Mouse (Mus musculus) midbrain, embryonic 16.5 days (tissue): ENCODE results near the gene 1110008P14Rik. TPM values are rescaled to one million over a fixed set of nuclear protein-coding genes. Genes with fewer than 3 reads are reported as not detected.

Source experiments
- ATAC-seq: fragments of 200-750 bp; cut with Nextera tagmentation; 2 replicates; pipeline ENCODE4 v1.8.0; 2017; ENCODE audit warnings: moderate TSS enrichment
- H3K27ac ChIP-seq: fragments of 300-500 bp; sonication (generic); 2 replicates; pipeline ENCODE4 v1.5.1; 2014; ENCODE audit warnings: mild to moderate bottlenecking, low read length, mixed read lengths
- H3K27me3 ChIP-seq: fragments of 300-500 bp; sonication (generic); 2 replicates; pipeline ENCODE4 v1.6.1; 2014; ENCODE audit warnings: low read depth, low read length, mixed read lengths; ENCODE audit not compliant: control insufficient read depth, insufficient read depth
- H3K36me3 ChIP-seq: fragments of 300-500 bp; sonication (generic); 2 replicates; pipeline ENCODE4 v1.6.1; 2014; ENCODE audit warnings: mild to moderate bottlenecking, low read length, moderate library complexity, mixed read lengths; ENCODE audit not compliant: control insufficient read depth, insufficient read depth
- H3K4me1 ChIP-seq: fragments of 300-500 bp; sonication (generic); 2 replicates; pipeline ENCODE4 v1.6.1; 2014; ENCODE audit warnings: mild to moderate bottlenecking, low read length, mixed read lengths; ENCODE audit not compliant: control insufficient read depth, insufficient read depth
- H3K4me2 ChIP-seq: fragments of 300-500 bp; sonication (generic); 2 replicates; pipeline ENCODE4 v1.6.1; 2014; ENCODE audit warnings: mild to moderate bottlenecking, low read length, mixed read lengths
- H3K4me3 ChIP-seq: fragments of 300-500 bp; sonication (generic); 2 replicates; pipeline ENCODE4 v1.5.1; 2014; ENCODE audit warnings: low read depth, mild to moderate bottlenecking, low read length, moderate library complexity, mixed read lengths
- H3K9ac ChIP-seq: fragments of 300-500 bp; sonication (generic); 2 replicates; pipeline ENCODE4 v1.6.1; 2014; ENCODE audit warnings: low read depth, low read length, mixed read lengths
- H3K9me3 ChIP-seq: fragments of 300-500 bp; sonication (generic); replicated peaks from 2 replicates; pipeline ENCODE4 v1.6.1; 2014; ENCODE audit warnings: mild to moderate bottlenecking, low read length, mixed read lengths; ENCODE audit not compliant: control insufficient read depth, poor library complexity, severe bottlenecking
- WGBS: fragments of 180-500 bp; shearing (Covaris S2); extraction: QIAGEN DNeasy Blood & Tissue Kit; methylation state at CpG from one replicate; pipeline ENCODE4 v1.1.7; 2014; 5-methylcytosine and 5-hydroxymethylcytosine counted together
- polyA plus RNA-seq: library from polyadenylated mRNA; unstranded; fragments of >200 nt; fragmentation: Nextera tagmentation; extraction: Ambion mirVana; gene quantifications from 2 replicates; pipeline ENCODE4 v1.2.1, GENCODE M21; 2015

Gene 1110008P14Rik
- polyA plus RNA-seq, 1 experiment from 2014 or later, result 132 TPM

DNA sequence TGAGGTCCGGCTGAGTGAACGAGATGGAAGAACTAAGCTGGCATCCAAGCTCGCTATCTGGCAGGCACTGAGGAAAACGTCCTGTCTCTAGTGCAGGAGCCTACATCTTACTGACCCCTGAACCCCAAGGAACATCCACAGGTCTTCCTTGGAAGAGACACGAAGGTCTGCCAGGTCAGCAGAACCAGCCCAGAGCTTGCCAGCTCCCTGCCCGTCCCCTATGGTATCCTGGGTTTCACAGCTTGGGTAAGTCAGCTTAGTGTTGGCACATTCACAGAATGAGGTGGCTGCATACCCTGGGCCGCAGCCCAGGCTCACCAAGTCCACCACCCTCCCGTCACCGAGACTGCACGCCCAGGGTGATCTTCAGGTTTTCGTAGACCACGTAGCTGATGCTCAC is 34.1 kb upstream of the 1110008P14Rik start:
- H3K27ac ChIP-seq, result no peak overlapping the region
- H3K36me3 ChIP-seq, result peaks cover 40% of the 10 kb centered on the region
- H3K9me3 ChIP-seq, result no peaks in the 10 kb centered on the region
- no peaks in the 10 kb centered on the region for H3K27me3 ChIP-seq
- WGBS, result 95% methylated on average over 12 of the region's 12 CpGs
- no peak overlapping the region for H3K9ac ChIP-seq
- no peak overlapping the region for H3K4me2 ChIP-seq
- no peaks in the 10 kb centered on the region for H3K4me1 ChIP-seq
- no peak for ATAC-seq
- no peak overlapping the region for H3K4me3 ChIP-seq

DNA sequence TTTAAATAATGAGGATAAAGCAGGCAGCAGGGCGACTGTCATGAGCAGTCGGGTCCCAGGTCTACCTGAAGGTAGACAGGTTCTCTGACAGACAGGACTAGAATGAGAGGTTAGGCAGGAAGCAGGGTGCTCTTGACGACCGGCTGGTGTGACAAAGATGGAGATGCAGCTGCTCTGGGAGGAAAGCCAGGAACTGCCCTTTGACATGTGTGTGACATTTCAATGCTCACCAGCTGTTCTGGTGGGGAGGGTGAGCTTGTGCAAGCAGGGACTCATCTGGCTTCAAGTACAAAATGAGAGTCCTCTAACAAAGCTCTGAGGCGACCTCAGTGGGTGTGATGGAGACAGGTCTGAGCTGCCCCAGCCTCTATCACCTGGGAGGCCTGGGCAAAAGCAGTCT is 32.2 kb upstream of the 1110008P14Rik start:
- no peak overlapping the region for H3K4me3 ChIP-seq
- H3K4me1 ChIP-seq, result no peaks in the 10 kb centered on the region
- peaks cover 31% of the 10 kb centered on the region for H3K36me3 ChIP-seq
- ATAC-seq, result no peak
- 72% methylated on average over 5 of the region's 5 CpGs for WGBS
- no peak overlapping the region for H3K4me2 ChIP-seq
- no peak overlapping the region for H3K27ac ChIP-seq
- no peak overlapping the region for H3K9ac ChIP-seq
- H3K27me3 ChIP-seq, result no peaks in the 10 kb centered on the region
- H3K9me3 ChIP-seq, result no peaks in the 10 kb centered on the region

DNA sequence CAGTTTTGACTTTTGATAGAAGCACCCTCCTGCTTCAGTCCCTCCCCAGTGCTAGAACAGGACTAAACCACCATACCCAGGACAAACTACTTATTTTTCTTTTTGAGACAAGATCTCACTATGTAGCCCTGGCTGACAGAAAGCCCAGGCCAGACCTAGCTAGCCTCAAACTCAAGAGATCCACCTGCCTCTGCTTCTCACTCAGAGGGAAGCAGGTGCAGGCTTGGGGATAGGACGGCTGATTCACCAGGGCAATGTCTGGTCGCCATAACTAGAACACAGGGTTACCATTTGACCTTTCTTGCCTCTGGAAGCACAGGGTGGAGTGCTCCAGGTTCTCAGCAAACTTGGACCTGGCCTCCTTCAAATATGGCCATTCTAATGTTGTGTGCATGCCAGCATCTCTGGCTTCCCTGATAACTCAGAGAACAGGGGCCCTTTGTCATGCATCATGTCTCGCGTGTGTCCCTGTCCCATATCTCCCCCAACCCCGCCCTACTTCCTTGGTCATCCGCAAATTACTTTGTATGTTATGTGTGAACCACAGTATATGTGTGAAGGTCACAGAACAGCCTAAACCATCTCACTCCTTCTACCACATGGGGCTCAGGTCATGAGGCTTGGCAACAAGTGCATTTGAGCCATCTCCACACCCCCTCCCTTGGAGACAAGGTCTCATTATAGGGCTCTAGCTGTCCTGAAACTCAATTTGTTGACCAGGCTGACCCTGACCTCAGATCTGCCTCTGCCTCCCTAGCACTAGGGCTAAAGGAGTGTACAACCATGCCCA is 31.2 kb upstream of the 1110008P14Rik start:
- no peak overlapping the region for H3K4me3 ChIP-seq
- no peaks in the 10 kb centered on the region for H3K4me1 ChIP-seq
- WGBS, result 91% methylated on average over 6 of the region's 6 CpGs
- no peak overlapping the region for H3K27ac ChIP-seq
- no peaks in the 10 kb centered on the region for H3K9me3 ChIP-seq
- H3K27me3 ChIP-seq, result no peaks in the 10 kb centered on the region
- no peak overlapping the region for H3K9ac ChIP-seq
- H3K4me2 ChIP-seq, result no peak overlapping the region
- H3K36me3 ChIP-seq, result peaks cover 22% of the 10 kb centered on the region
- no peak for ATAC-seq

DNA sequence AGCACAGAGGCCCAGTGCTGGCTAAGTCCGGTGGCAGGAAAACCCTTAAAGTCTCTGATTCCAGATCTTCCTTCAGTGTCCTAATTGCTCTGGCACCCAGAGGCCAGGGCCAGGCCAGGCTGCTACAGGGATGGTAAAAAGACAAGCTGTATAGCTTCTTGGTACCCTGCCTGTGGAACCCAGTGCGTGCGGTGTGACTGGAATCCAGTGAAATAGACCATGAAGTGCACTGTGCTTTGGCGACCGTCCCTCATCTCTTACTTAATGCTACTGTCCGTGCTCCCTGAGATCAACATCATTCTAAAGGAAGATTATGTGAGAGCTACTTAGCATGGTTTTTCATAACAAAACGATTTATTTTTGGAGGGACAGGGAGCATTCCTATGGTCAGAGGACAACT is 29.7 kb upstream of the 1110008P14Rik start:
- no peaks in the 10 kb centered on the region for H3K9me3 ChIP-seq
- peaks cover 9% of the 10 kb centered on the region for H3K36me3 ChIP-seq
- no peaks in the 10 kb centered on the region for H3K4me1 ChIP-seq
- H3K4me3 ChIP-seq, result no peak overlapping the region
- no peak overlapping the region for H3K4me2 ChIP-seq
- H3K27ac ChIP-seq, result no peak overlapping the region
- WGBS, result 88% methylated on average over 7 of the region's 7 CpGs
- H3K9ac ChIP-seq, result no peak overlapping the region
- H3K27me3 ChIP-seq, result no peaks in the 10 kb centered on the region
- no peak for ATAC-seq

DNA sequence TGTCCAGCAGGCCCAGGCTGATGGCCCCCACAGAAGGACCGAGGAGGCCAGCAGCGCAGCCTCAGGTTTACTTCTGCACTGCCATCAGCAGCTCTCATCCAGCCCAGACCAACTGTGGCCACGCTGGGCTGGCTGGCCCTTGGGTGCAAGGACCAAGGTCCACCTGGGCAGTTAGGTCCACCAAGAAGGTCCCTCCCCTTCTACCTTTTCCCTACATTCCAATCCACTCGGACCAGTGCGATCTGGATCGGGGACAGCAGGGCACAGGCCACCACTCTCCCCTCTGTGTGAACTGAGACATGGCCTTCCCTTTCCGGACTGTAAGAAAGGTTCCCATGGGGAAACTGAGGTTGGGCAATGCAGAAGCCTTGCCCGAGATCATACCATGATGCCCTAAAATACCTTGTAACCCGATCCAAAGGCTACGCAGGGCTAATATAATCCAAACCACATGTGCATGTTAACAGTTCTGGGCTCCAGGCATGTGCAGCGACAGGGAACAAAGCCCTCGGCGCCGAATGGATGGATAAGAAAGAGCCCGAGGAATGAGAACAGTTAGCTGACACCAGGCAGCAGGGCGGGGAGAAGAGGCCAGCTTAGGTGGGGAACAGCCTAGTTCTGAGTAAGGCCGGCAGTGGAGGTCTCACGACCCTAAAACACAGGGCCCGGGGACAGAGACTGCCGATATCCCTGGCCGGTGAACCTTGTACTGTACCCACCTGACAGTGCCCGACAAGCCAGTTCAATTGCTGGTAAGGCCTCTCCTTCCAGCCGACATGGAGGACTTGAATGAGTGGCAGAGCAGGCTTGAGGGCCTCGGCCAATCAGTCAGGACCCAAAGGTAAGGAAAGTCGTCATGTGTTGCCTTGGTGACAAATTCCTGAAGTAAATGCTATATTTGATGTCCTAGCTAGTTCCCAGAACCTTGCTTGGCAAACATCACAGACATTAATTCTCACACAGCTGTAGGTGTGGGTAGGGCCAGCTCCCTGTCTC is 27.0 kb upstream of the 1110008P14Rik start:
- no peak for ATAC-seq
- Histone ChIP-seq H3K27ac (no peak overlapping the region), H3K9me3 (no peaks in the 10 kb centered on the region), H3K36me3 (0 out of 2 replicates have a peak, but pooled peaks cover 2% of the 10 kb centered on the region), H3K4me2 (no peak overlapping the region), H3K4me3 (no peak overlapping the region), H3K9ac (no peak overlapping the region), H3K4me1 (no peaks in the 10 kb centered on the region), H3K27me3 (no peaks in the 10 kb centered on the region)
- WGBS, result 71% methylated on average over 25 of the region's 25 CpGs

DNA sequence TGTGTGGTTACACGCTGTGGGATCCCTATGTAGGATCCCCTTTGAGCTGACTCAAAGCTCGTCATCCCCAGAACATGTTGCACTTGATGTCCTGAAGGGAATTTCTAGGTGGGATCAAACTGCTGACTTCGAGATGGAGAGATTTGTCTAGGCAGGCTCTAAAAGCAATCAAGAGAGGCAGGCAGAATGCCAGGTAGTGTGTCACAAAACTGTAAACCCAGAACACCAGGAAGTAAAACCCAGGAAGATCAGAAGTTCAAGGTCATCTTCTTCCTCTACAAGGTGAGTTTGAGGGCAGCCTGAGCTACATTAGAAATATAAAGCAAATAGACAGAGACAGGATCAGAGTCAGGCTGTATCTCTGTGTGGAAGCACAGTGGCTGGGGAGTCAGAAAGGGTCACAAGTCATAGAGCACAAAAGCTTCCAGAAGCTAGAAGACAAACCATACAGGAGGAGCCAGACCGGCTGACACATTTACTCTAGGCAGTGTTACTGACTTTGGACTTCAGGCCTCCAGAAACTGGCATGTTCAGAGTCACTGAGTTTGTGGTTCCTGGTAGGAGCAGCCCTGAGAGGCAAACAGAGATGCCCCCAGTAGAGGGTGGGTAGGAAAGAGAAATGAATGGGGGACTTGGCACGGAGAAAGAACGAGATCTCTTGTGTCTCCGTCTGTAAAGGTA is 25.5 kb upstream of the 1110008P14Rik start:
- Histone ChIP-seq H3K4me2 (no peak overlapping the region), H3K36me3 (peaks cover 8% of the 10 kb centered on the region), H3K4me1 (no peaks in the 10 kb centered on the region), H3K9ac (no peak overlapping the region), H3K27me3 (no peaks in the 10 kb centered on the region), H3K9me3 (no peaks in the 10 kb centered on the region), H3K27ac (no peak overlapping the region), H3K4me3 (no peak overlapping the region)
- ATAC-seq, result no peak
- 88% methylated on average over 7 of the region's 7 CpGs for WGBS

DNA sequence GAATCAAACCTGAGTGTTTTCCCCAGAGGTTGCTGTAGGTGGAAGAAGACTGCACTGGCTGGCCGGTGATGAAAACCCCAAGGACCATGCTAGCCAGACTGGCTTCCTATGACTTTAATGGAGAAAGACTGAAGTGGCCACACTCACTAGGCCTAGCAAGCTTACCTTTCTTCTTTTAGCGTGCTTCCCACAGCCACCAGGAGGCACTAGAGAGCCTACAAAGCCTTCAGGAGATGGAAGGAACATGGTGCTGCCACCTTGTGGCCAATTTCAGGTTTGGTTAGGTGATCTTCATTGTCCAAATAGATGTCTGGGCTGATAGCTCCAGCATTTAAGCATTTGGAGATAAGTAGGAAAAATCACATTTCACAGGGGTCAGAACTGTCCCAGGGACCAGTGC is 22.9 kb upstream of the 1110008P14Rik start:
- no peak overlapping the region for H3K4me3 ChIP-seq
- WGBS, result 13% methylated on average over 2 of the region's 2 CpGs
- peaks cover 20% of the 10 kb centered on the region for H3K36me3 ChIP-seq
- no peaks in the 10 kb centered on the region for H3K4me1 ChIP-seq
- H3K9ac ChIP-seq, result 0 out of 2 replicates have a peak overlapping the region, but pooled peaks have one; percentile 11
- H3K4me2 ChIP-seq, result no peak overlapping the region
- no peak overlapping the region for H3K27ac ChIP-seq
- no peaks in the 10 kb centered on the region for H3K27me3 ChIP-seq
- peak; percentile 44; the same call in 1 of the 2 replicates for ATAC-seq
- H3K9me3 ChIP-seq, result no peaks in the 10 kb centered on the region

DNA sequence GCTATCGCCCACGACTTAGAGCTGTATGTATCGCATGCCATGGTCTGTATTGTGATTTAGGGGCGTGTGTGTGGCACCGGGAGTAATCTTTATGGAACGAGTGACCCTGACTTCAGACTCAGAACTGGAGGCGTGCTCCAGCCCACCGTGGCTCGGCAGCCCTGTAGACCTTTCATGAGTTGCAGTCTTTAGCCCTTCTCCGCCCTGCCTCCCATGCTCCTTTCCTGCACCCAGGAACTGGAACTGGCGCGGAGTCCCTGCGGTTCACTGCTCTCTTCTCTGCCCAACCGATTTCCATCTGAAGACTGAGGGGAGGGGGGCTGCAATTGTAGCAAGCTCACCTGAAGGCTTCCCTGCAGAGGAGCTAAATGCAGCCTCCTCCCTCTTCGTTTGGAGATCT is 15.0 kb upstream of the 1110008P14Rik start:
- Histone ChIP-seq H3K4me1 (peaks cover 15% of the 10 kb centered on the region), H3K27ac (peak overlapping the region; percentile 96), H3K9me3 (no peaks in the 10 kb centered on the region), H3K4me3 (peak overlapping the region; percentile 95), H3K27me3 (no peaks in the 10 kb centered on the region), H3K9ac (peak overlapping the region; percentile 94), H3K4me2 (peak overlapping the region; percentile 91), H3K36me3 (peaks cover 7% of the 10 kb centered on the region; the same call in 1 of the 2 replicates)
- ATAC-seq, result no peak
- WGBS, result 1% methylated on average over 15 of the region's 15 CpGs
